Mouse (Mus musculus) Patski (cell line): ENCODE measurements around the gene Sit1. TPM values are rescaled to one million over a fixed set of nuclear protein-coding genes. Genes with fewer than 3 reads are reported as not detected.

Experiments
- ATAC-seq: fragments of 100-300 bp; one replicate; pipeline ENCODE4 v1.8.0; 2021
- CTCF ChIA-PET: fragments of 350-600 bp; sonication (Branson Sonifier 250); formaldehyde crosslinking; loops from one replicate; lab custom pipeline; 2022; ENCODE audit warnings: inconsistent platforms; lab: Charles Lee
- POLR2A ChIA-PET: fragments of 350-600 bp; sonication (Branson Sonifier 250); formaldehyde crosslinking; loops from one replicate; lab custom pipeline; 2022; ENCODE audit warnings: antibody characterized with exemption, inconsistent platforms; lab: Charles Lee
- DNase-seq: peaks from one replicate; pipeline ENCODE4 v3.0.0-alpha.2; 2011; ENCODE audit warnings: low read depth, low spot score
- H3K27me3 ChIP-seq: fragments of 371-371 bp; one replicate; pipeline ENCODE4 v1.5.1; 2021
- CTCF ChIP-seq: fragments of 100-300 bp; IDR thresholded peaks from one replicate; pipeline ENCODE4 v1.5.1; 2021
- in situ Hi-C: fragments of 300-500 bp; cut with MboI; formaldehyde crosslinking; loops from 3 replicates; pipeline ENCODE4 v1.11.1; 2018; ENCODE audit warnings: low pct_unique_long_range_greater_than_20kb, mixed read lengths
- polyA plus RNA-seq: library from polyadenylated mRNA; unstranded; gene quantifications from one replicate; pipeline ENCODE4 v1.2.3, GENCODE M21; 2021

The Sit1 gene
- polyA plus RNA-seq, 1 experiment from 2014 or later: not detected

- in situ Hi-C loops: no loop called here
- POLR2A ChIA-PET: no interaction called here
- CTCF ChIA-PET: interaction anchor here (1.9 kb wide), 1 partner anchor 10 kb away, joined by 6 read pairs; no protein-coding TSS in a partner anchor
- no peaks in the 10 kb centered on the region for H3K27me3 ChIP-seq
- no peak for ATAC-seq
- DNase-seq: no peak
- TF ChIP-seq CTCF: no peak
Observed at GRCm38 (mm10) chr4:43453413-43453812, 30.1 kb downstream of the Sit1 start.

GRCm38 (mm10) chr4:43452315-43452714 is 31.2 kb downstream of the Sit1 start:
- in situ Hi-C loops: no loop called here
- POLR2A ChIA-PET: no interaction called here
- CTCF ChIA-PET: interaction anchor here (1.9 kb wide), 1 partner anchor 9 kb away, joined by 6 read pairs; no protein-coding TSS in a partner anchor
- ATAC-seq (no peak), DNase-seq (no peak)
- TF ChIP-seq CTCF: no peak
- H3K27me3 ChIP-seq: no peaks in the 10 kb centered on the region

GRCm38 (mm10) chr4:43448554-43448953 is 35.0 kb downstream of the Sit1 start:
- no peaks in the 10 kb centered on the region for H3K27me3 ChIP-seq
- POLR2A ChIA-PET: no interaction called here
- in situ Hi-C loops: no loop called here
- ATAC-seq (no peak), DNase-seq (no peak)
- CTCF ChIA-PET: no interaction called here
- no peak for TF ChIP-seq CTCF

- POLR2A ChIA-PET: no interaction called here
- ATAC-seq (no peak), DNase-seq (no peak)
- TF ChIP-seq CTCF: no peak
- in situ Hi-C loops: no loop called here
- H3K27me3 ChIP-seq: no peaks in the 10 kb centered on the region
- CTCF ChIA-PET: interaction anchor here (1.2 kb wide), 1 partner anchor 12 kb away, joined by 3 read pairs; no protein-coding TSS in a partner anchor
Observed at GRCm38 (mm10) chr4:43447251-43447650, 36.3 kb downstream of the Sit1 start.

GRCm38 (mm10) chr4:43443511-43443910 is 40.0 kb downstream of the Sit1 start:
- TF ChIP-seq CTCF: no peak
- H3K27me3 ChIP-seq: no peaks in the 10 kb centered on the region
- in situ Hi-C loops: loop anchor here (5.0 kb wide), 1 partner anchor 34 kb away; no protein-coding TSS in a partner anchor
- ChIA-PET POLR2A (no interaction called here), CTCF (interaction anchor here (1.1 to 1.5 kb wide), 4 partner anchors 9 to 49 kb away, joined by 3 to 6 read pairs (median 4); partner anchors contain the start of gene Ccdc107)
- DNase-seq: no peak
- peak; percentile 9 for ATAC-seq

- ChIA-PET POLR2A (no interaction called here), CTCF (interaction anchor here (1.1 to 1.5 kb wide), 2 partner anchors 10 to 15 kb away, joined by 3 to 6 read pairs; no protein-coding TSS in a partner anchor)
- DNase-seq (peak; percentile 15), ATAC-seq (peak; percentile 68)
- no peak for TF ChIP-seq CTCF
- in situ Hi-C loops: loop anchor here (5.0 kb wide), 1 partner anchor 35 kb away; no protein-coding TSS in a partner anchor
- H3K27me3 ChIP-seq: no peaks in the 10 kb centered on the region
Observed at GRCm38 (mm10) chr4:43442456-43443361, 40.8 kb downstream of the Sit1 start.

GRCm38 (mm10) chr4:43442044-43442443 is 41.5 kb downstream of the Sit1 start:
- in situ Hi-C loops: loop anchor here (5.0 kb wide), 1 partner anchor 35 kb away; no protein-coding TSS in a partner anchor
- peak; percentile 97 for DNase-seq
- peak; percentile 93 for ATAC-seq
- POLR2A ChIA-PET: no interaction called here
- CTCF ChIA-PET: interaction anchor here (1.2 kb wide), 1 partner anchor 21 kb away, joined by 5 read pairs; no protein-coding TSS in a partner anchor
- H3K27me3 ChIP-seq: no peaks in the 10 kb centered on the region
- TF ChIP-seq CTCF: no peak

- H3K27me3 ChIP-seq: no peaks in the 10 kb centered on the region
- CTCF ChIA-PET: interaction anchor here (0.7 to 1.2 kb wide), 3 partner anchors 21 to 142 kb away, joined by 3 to 5 read pairs (median 3); partner anchors contain the start of gene Msmp
- POLR2A ChIA-PET: no interaction called here
- ATAC-seq: no peak
- no peak for TF ChIP-seq CTCF
- in situ Hi-C loops: loop anchor here (5.0 kb wide), 1 partner anchor 36 kb away; no protein-coding TSS in a partner anchor
- DNase-seq: no peak
Observed at GRCm38 (mm10) chr4:43441639-43442038, 41.9 kb downstream of the Sit1 start, which contains the start of gene Tesk1. Tesk1 (plus strand) TSS chr4:43441939.

- POLR2A ChIA-PET: no interaction called here
- DNase-seq: no peak
- in situ Hi-C loops: loop anchor here (10.0 kb wide), 1 partner anchor 232 kb away; the partner anchor contains the start of genes Fam221b and Tmem8b
- ATAC-seq: no peak
- no peak for TF ChIP-seq CTCF
- no peaks in the 10 kb centered on the region for H3K27me3 ChIP-seq
- CTCF ChIA-PET: interaction anchor here (0.9 to 1.7 kb wide), 5 partner anchors 8 to 166 kb away, joined by 3 to 7 read pairs (median 3); partner anchors contain the start of gene Atp8b5
Observed at GRCm38 (mm10) chr4:43432832-43433231, 50.7 kb downstream of the Sit1 start.

Other genes with a start within 250 kb of the Sit1 start
- gene Atp8b5, start 216.6 kb downstream of the Sit1 start, polyA plus RNA-seq: 0.59 TPM
- 29.6 TPM for gene Rusc2, start 101.8 kb downstream of the Sit1 start, polyA plus RNA-seq
- gene Fam166b, start 54.6 kb downstream of the Sit1 start, polyA plus RNA-seq: 0.17 TPM
- gene Tesk1, start 41.8 kb downstream of the Sit1 start, polyA plus RNA-seq: 50.4 TPM
- gene Cd72, start 29.1 kb downstream of the Sit1 start, polyA plus RNA-seq: 3.3 TPM
- gene Ccdc107, start 9.2 kb upstream of the Sit1 start, polyA plus RNA-seq: 42.8 TPM
- gene Arhgef39, start 16.0 kb upstream of the Sit1 start, polyA plus RNA-seq: 5.5 TPM
- not detected for gene Car9, start 23.2 kb upstream of the Sit1 start, polyA plus RNA-seq
- gene Tpm2, start 40.0 kb upstream of the Sit1 start, polyA plus RNA-seq: 0.22 TPM
- gene Creb3, start 78.6 kb upstream of the Sit1 start, polyA plus RNA-seq: 74.6 TPM
- 112 TPM for gene Tln1, start 79.0 kb upstream of the Sit1 start, polyA plus RNA-seq
- gene Rgp1, start 95.0 kb upstream of the Sit1 start, polyA plus RNA-seq: 25.3 TPM
- gene Gba2, start 95.1 kb upstream of the Sit1 start, polyA plus RNA-seq: 12.5 TPM
- gene Msmp, start 100.8 kb upstream of the Sit1 start, polyA plus RNA-seq: not detected
- 47.2 TPM for gene Npr2, start 148.2 kb upstream of the Sit1 start, polyA plus RNA-seq
- 0.50 TPM for gene Spag8, start 169.9 kb upstream of the Sit1 start, polyA plus RNA-seq
- 69.0 TPM for gene Hint2, start 172.7 kb upstream of the Sit1 start, polyA plus RNA-seq
- 4.8 TPM for gene Tmem8b, start 185.2 kb upstream of the Sit1 start, polyA plus RNA-seq
- gene Fam221b, start 185.4 kb upstream of the Sit1 start, polyA plus RNA-seq: 0.59 TPM
- not detected for gene Olfr70, start 217.1 kb upstream of the Sit1 start, polyA plus RNA-seq
- gene Olfr71, start 226.5 kb upstream of the Sit1 start, polyA plus RNA-seq: not detected
- 0.50 TPM for gene Hrct1, start 243.5 kb upstream of the Sit1 start, polyA plus RNA-seq
- 0.12 TPM for gene Spaar, start 246.3 kb upstream of the Sit1 start, polyA plus RNA-seq